Mouse (Mus musculus) liver, embryonic 14.5 days (tissue): Measurements from ENCODE around the gene Adh5. TPM values are rescaled to one million over a fixed set of nuclear protein-coding genes. Genes with fewer than 3 reads are reported as not detected.
"Not testable (repeated sequence)": the region's sequence is repeated elsewhere in the genome, so short reads cannot be mapped to it uniquely, and the experiment has no call there.

Experiments used
- ATAC-seq: fragments of 200-750 bp; cut with Nextera tagmentation; 2 replicates; pipeline ENCODE4 v1.8.0; 2017; ENCODE audit warnings: moderate number of reproducible peaks, mild to moderate bottlenecking, moderate library complexity; ENCODE audit not compliant: insufficient read depth
- DNase-seq, 3 experiments: peaks; one replicate each; pipeline ENCODE4 v3.0.0-alpha.2; 2012 to 2013; ENCODE audit warnings: low read depth in 3 of 3, low spot score in 3 of 3
- H3K27ac ChIP-seq: fragments of 300-500 bp; sonication (generic); 2 replicates; pipeline ENCODE4 v1.5.1; 2014; ENCODE audit warnings: moderate library complexity, mild to moderate bottlenecking, control low read depth, inconsistent platforms
- H3K27me3 ChIP-seq: fragments of 300-500 bp; sonication (generic); 2 replicates; pipeline ENCODE4 v1.6.1; 2014; ENCODE audit warnings: mild to moderate bottlenecking, low read length, moderate library complexity; ENCODE audit not compliant: control insufficient read depth, insufficient read depth
- H3K36me3 ChIP-seq: fragments of 300-500 bp; sonication (generic); replicated peaks from 2 replicates; pipeline ENCODE4 v1.6.1; 2014; ENCODE audit warnings: low read depth; ENCODE audit not compliant: control insufficient read depth, insufficient read depth
- H3K4me1 ChIP-seq, 2 experiments: fragments of 200-500 bp in 1 of 2; fragments of 300-500 bp in 1 of 2; sonication (generic) in 1 of 2; replicated peaks; 2 replicates each; pipeline ENCODE4 v1.6.1; 2012 to 2014; ENCODE audit warnings: antibody characterized with exemption in 1 of 2, inconsistent platforms in 1 of 2, low read length in 1 of 2; ENCODE audit not compliant: control insufficient read depth in 2 of 2, insufficient read depth in 2 of 2
- H3K4me2 ChIP-seq: fragments of 300-500 bp; sonication (generic); 2 replicates; pipeline ENCODE4 v1.6.1; 2014; ENCODE audit warnings: low read depth, mild to moderate bottlenecking, control low read depth, moderate library complexity
- H3K4me3 ChIP-seq, 2 experiments: fragments of 200-500 bp in 1 of 2; fragments of 300-500 bp in 1 of 2; sonication (generic) in 1 of 2; 2 replicates each; pipeline ENCODE4 v1.5.1; 2012 to 2014; ENCODE audit warnings: low read depth in 2 of 2, low read length in 2 of 2, mild to moderate bottlenecking in 2 of 2, control low read depth in 1 of 2, inconsistent platforms in 1 of 2, moderate library complexity in 1 of 2; ENCODE audit not compliant: insufficient read depth in 1 of 2
- H3K9ac ChIP-seq: fragments of 300-500 bp; sonication (generic); replicated peaks from 2 replicates; pipeline ENCODE4 v1.6.1; 2014; ENCODE audit warnings: mild to moderate bottlenecking, control low read depth, moderate library complexity
- H3K9me3 ChIP-seq: fragments of 300-500 bp; sonication (generic); 2 replicates; pipeline ENCODE4 v1.6.1; 2016; ENCODE audit warnings: low read length, mixed read lengths; ENCODE audit not compliant: control insufficient read depth
- CTCF ChIP-seq: IDR thresholded peaks from 2 replicates; pipeline ENCODE4 v1.5.1; 2016; ENCODE audit warnings: antibody characterized with exemption, low read depth, control low read depth
- EP300 ChIP-seq: IDR thresholded peaks from 2 replicates; pipeline ENCODE4 v1.6.1; 2016; ENCODE audit warnings: antibody characterized with exemption, low read depth
- WGBS: fragments of 180-500 bp; shearing (Covaris S2); extraction: QIAGEN DNeasy Blood & Tissue Kit; methylation state at CpG from one replicate; pipeline ENCODE4 v1.1.7; 2014; ENCODE audit not compliant: insufficient replicate concordance; 5-methylcytosine and 5-hydroxymethylcytosine counted together
- polyA plus RNA-seq, 2 experiments: library from polyadenylated mRNA; depleted of rRNA in 1 of 2; stranded (reverse) in 1 of 2; unstranded in 1 of 2; fragments of >200 nt; fragmentation: Nextera tagmentation in 1 of 2; extraction: Ambion mirVana in 1 of 2; gene quantifications; 2 replicates each; pipeline versions ENCODE4 v1.2.1 to v1.2.3; 2012 to 2014

Gene Adh5
- polyA plus RNA-seq, 2 experiments, result 38.9 to 92.6 TPM

DNA sequence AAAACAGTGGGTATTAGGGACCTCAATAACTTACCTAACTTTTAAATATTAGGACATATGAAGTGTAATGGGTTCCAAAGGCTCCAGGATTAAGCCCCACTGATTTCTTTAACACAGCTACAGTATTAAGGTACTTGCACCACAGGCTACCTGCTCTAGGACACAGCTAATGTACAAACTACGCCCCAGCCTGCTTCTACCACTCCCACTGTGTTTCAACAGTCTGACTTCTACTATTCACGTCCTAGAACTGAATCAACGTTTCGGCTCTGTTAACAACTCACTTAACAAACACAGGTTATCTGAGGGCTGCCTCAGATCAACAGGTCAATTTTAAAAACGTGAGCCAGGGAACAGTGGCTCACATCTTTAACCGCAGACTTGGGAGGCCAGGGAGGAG lies 20.9 kb downstream of the Adh5 start:
- Histone ChIP-seq H3K36me3 (peaks cover 63% of the 10 kb centered on the region), H3K4me1 (no peaks in the 10 kb centered on the region), H3K27ac (no peak overlapping the region), H3K9me3 (no peaks in the 10 kb centered on the region), H3K9ac (no peak overlapping the region), H3K27me3 (no peaks in the 10 kb centered on the region), H3K4me3 (no peak overlapping the region), H3K4me2 (no peak overlapping the region)
- ATAC-seq, result no peak
- 73% methylated on average over 6 of the region's 6 CpGs for WGBS
- no peak for DNase-seq
- TF ChIP-seq CTCF, result no peak
- TF ChIP-seq EP300, result no peak

DNA sequence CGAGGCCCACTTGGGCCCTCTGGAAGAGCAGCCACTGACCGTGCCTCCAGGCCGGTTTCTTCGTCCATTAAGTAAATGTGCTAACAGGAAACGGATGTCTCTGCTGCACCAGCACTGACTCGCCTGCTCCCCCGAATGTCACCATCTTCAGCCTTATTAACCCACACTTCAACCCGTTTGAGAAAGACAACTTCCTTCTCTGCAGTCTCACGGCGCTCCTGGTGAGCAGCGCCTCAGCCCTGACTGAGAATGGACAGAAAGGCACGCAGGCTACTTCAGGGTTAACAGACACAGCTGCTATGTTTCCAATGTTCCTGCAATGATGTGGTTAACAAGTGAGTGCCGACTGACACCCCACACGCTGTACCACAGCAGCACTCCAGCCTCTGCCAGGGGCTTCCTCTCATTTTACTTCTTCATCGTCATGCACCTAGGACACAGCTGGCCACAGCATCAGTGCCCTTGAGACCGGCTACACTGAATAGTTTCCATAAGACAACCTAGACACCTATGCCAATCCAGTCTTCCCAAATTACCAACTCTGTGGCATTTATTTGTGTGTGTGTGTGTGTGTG lies 21.8 kb downstream of the Adh5 start:
- Histone ChIP-seq H3K4me2 (no peak overlapping the region), H3K9me3 (no peaks in the 10 kb centered on the region), H3K4me1 (no peaks in the 10 kb centered on the region), H3K36me3 (peaks cover 60% of the 10 kb centered on the region), H3K27me3 (no peaks in the 10 kb centered on the region), H3K27ac (no peak overlapping the region), H3K4me3 (no peak overlapping the region), H3K9ac (no peak overlapping the region)
- 69% methylated on average over 16 of the region's 16 CpGs for WGBS
- DNase-seq, result no peak
- TF ChIP-seq CTCF, result no peak
- no peak for TF ChIP-seq EP300
- ATAC-seq, result no peak

DNA sequence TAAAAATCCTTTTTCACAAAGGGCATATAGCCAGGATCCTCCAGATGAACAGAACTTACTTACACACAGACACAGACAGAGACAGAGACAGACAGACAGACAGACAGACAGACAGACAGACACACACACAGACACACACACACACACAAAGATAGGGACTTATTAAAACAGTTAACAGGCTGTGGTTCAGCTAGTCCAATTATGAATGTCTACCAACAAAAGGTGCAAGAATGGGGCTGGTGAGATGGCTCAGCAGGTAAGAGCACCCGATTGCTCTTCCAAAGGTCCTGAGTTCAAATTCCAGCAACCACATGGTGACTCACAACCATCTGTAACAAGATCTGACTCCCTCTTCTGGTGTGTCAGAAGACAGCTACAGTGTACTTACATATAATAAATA lies 23.8 kb downstream of the Adh5 start:
- not testable (repeated sequence) for H3K9me3 ChIP-seq, DNase-seq, ATAC-seq, H3K9ac ChIP-seq, H3K4me2 ChIP-seq, H3K27me3 ChIP-seq, H3K4me1 ChIP-seq, H3K27ac ChIP-seq, H3K4me3 ChIP-seq
- H3K36me3 ChIP-seq, result peaks cover 57% of the 10 kb centered on the region
- WGBS, result 89% methylated on average over 1 of the region's 1 CpGs

DNA sequence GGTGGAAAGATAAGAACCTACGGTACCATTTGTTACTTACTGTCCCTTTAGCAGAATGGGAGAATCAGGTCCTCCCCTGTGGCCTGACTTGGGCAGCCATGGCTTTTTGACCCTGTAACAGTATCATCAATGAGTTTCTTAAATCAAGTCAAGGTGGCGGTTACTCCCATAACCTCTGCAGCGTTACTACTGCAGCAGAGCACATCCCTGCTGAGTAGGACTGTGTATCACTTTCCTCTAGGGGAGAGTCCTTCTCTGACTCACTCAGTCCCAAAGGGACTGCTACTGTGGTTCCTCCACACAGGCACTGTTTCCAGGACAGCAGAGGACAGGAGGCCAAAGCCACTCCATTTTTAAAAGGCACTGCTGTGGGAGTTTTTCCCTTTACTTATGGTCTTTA lies 28.2 kb downstream of the Adh5 start:
- H3K4me2 ChIP-seq, result no peak overlapping the region
- no peaks in the 10 kb centered on the region for H3K9me3 ChIP-seq
- no peak overlapping the region for H3K9ac ChIP-seq
- ATAC-seq (no peak), DNase-seq (no peak)
- no peak for TF ChIP-seq EP300
- no peak for TF ChIP-seq CTCF
- no peak overlapping the region for H3K27ac ChIP-seq
- no peaks in the 10 kb centered on the region for H3K4me1 ChIP-seq
- no peak overlapping the region for H3K4me3 ChIP-seq
- H3K36me3 ChIP-seq, result peaks cover 36% of the 10 kb centered on the region
- no peaks in the 10 kb centered on the region for H3K27me3 ChIP-seq
- 63% methylated on average over 3 of the region's 3 CpGs for WGBS

DNA sequence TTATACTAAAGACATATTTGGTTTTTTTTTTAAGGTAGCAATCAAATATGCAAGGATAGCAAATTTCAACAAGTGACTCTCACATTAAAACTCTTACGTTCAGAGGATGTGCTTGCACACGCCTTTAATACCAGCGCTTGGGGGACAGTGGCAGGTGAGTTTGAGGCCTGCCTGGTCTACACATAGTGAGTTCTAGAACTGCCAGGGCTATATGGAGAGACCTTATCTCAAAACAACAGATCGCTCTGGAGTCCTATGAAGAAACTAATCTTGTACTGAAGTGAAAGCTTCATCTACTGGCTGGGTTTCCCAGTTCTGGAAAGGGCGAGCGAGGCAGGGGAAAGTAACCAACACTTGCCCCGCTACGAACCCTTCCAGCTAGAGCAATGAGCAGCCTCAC lies 36.6 kb downstream of the Adh5 start:
- Histone ChIP-seq H3K4me2 (no peak overlapping the region), H3K36me3 (peaks cover 29% of the 10 kb centered on the region), H3K4me3 (no peak overlapping the region), H3K9me3 (no peaks in the 10 kb centered on the region), H3K27ac (no peak overlapping the region), H3K27me3 (no peaks in the 10 kb centered on the region), H3K9ac (no peak overlapping the region), H3K4me1 (peaks cover 0 to 11% of the 10 kb centered on the region in 2 experiments; a peak in 2 of 4 replicates)
- DNase-seq (no peak), ATAC-seq (peak; percentile 70)
- TF ChIP-seq EP300 (0 out of 2 replicates have a peak, but pooled peaks have one; percentile 18), CTCF (no peak)
- 55% methylated on average over 8 of the region's 8 CpGs for WGBS
